Mouse (Mus musculus) ES-E14 (cell line): ENCODE measurements around the gene Zfp282. TPM values are rescaled to one million over a fixed set of nuclear protein-coding genes. Genes with fewer than 3 reads are reported as not detected.
A peak's percentile ranks its signal among the peaks of the same experiment; 100 is the strongest.

Experiments used
- DNase-seq: peaks from one replicate; pipeline ENCODE4 v3.0.0-alpha.2; 2013; ENCODE audit warnings: low read depth, low spot score
- H3K27ac ChIP-seq: 2 replicates; pipeline ENCODE4 v1.5.1; 2012; ENCODE audit warnings: low read depth, mild to moderate bottlenecking, low read length, moderate library complexity, mixed read lengths; ENCODE audit not compliant: poor library complexity, insufficient read depth, severe bottlenecking
- H3K36me3 ChIP-seq: 2 replicates; pipeline ENCODE4 v1.6.1; 2012; ENCODE audit warnings: mild to moderate bottlenecking, low read length, moderate library complexity, mixed read lengths; ENCODE audit not compliant: control insufficient read depth, poor library complexity, insufficient read depth, severe bottlenecking
- H3K4me1 ChIP-seq, 2 experiments: fragments of 150-350 bp in 1 of 2; sonication (generic) in 1 of 2; 2 replicates each; pipeline ENCODE4 v1.6.1; 2012; ENCODE audit warnings: low read length in 2 of 2, mild to moderate bottlenecking in 1 of 2, mixed read lengths in 1 of 2; ENCODE audit not compliant: control insufficient read depth in 2 of 2, insufficient read depth in 2 of 2, poor library complexity in 1 of 2
- H3K4me3 ChIP-seq, 2 experiments: fragments of 150-350 bp in 1 of 2; sonication (generic) in 1 of 2; 2 replicates each; pipeline ENCODE4 v1.5.1; 2012; ENCODE audit warnings: low read length in 2 of 2, low read depth in 1 of 2, mild to moderate bottlenecking in 1 of 2, mixed read lengths in 1 of 2; ENCODE audit not compliant: insufficient read depth in 1 of 2, poor library complexity in 1 of 2, severe bottlenecking in 1 of 2
- H3K9ac ChIP-seq: 2 replicates; pipeline ENCODE4 v1.6.1; 2012; ENCODE audit warnings: low read depth, mild to moderate bottlenecking, low read length, mixed read lengths; ENCODE audit not compliant: poor library complexity, insufficient read depth, severe bottlenecking
- H3K9me3 ChIP-seq: fragments of 150-350 bp; sonication (generic); 2 replicates; pipeline ENCODE4 v1.6.1; 2012; ENCODE audit warnings: low read depth, mild to moderate bottlenecking, low read length; ENCODE audit not compliant: control insufficient read depth, insufficient read depth
- CHD2 ChIP-seq: IDR thresholded peaks from 2 replicates; pipeline ENCODE4 v1.6.1; 2014; ENCODE audit warnings: mild to moderate bottlenecking, low read depth, low read length, inconsistent platforms
- HCFC1 ChIP-seq: IDR thresholded peaks from 2 replicates; pipeline ENCODE4 v1.6.1; 2012; ENCODE audit warnings: low read length, inconsistent platforms, borderline replicate concordance; ENCODE audit not compliant: insufficient read depth
- MAFK ChIP-seq: IDR thresholded peaks from 2 replicates; pipeline ENCODE4 v1.6.1; 2014; ENCODE audit warnings: mild to moderate bottlenecking, low read depth, low read length, inconsistent platforms; ENCODE audit not compliant: insufficient read depth
- ZC3H11A ChIP-seq: IDR thresholded peaks from 2 replicates; pipeline ENCODE4 v1.6.1; 2012; ENCODE audit warnings: low read depth, mild to moderate bottlenecking, inconsistent platforms, low read length, borderline replicate concordance
- ZNF384 ChIP-seq: IDR thresholded peaks from 2 replicates; pipeline ENCODE4 v1.6.1; 2012; ENCODE audit warnings: low read depth, low read length, inconsistent platforms
- in situ Hi-C, 2 experiments: fragments of 600-800 bp; cut with MboI; formaldehyde crosslinking; loops; one replicate each; pipeline ENCODE4 v1.15.1; 2025; ENCODE audit warnings: low sequenced_read_pairs in 2 of 2, inconsistent platforms in 1 of 2; ENCODE audit not compliant: unreplicated experiment in 2 of 2
- total RNA-seq: library from RNA; depleted of rRNA; stranded (reverse); fragments of 300-350 nt; gene quantifications from 2 replicates; pipeline ENCODE4 v1.2.3, GENCODE M21; 2012

The Zfp282 gene
- total RNA-seq, 1 experiment: 6.3 TPM

DNA sequence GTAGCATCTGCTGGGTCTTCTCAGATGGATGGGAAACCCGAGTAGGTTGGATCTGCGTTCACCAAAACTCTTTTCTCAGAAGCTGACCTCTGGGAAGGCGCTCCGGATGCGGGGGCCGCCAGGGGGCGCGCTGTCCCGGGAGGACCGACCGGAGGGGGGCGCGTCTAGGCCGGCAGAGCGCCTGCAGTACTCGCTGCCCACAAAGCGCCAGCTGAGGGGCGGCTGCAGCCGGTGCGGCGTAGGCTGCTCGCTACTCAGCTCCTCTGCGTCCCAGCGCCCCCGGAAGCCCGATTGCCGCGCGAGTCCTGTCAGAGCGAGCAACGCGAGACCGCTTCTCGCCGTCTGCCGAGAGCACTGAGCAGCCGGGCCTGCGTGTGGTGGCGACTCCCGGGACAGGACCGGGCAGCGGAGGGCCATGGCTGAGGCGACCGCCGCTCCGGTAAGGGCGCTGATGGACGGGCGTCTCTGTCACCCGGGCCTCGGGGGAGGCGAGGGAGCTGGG lies 41.5 kb upstream of the Zfp282 start, which contains the start of gene Zfp398:
Gene Zfp398 (plus strand): TSS at position 180 of the 502 bp plus-strand sequence.
- no peak within 1 kb of the TSS for H3K27ac ChIP-seq
- in situ Hi-C loops: no loop called here

DNA sequence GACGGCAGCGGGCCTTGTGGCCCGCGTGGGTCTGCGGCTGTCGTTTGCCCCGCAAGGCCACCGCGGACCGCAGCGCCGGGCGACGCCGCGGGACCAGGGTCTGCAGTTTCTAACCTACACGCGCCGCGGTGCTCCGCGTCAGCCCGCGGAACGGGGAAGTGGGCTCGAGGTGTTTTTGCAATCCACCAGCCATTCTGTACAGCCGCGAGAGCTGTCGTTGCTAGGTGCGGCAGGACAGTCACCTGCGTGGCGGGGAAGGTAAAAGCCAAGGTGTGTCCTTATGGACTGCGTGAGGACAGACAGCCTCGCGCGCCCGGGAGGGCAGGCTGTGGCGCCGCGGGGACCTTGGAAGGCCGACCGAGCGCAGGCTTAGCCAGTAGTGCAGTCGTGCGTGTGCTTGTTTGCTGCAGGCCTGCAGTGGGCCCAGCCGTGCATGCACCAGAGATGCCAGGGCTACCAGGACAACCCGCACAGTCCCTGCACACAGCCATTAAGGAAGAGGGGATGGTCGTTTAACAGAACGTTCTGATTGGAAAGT lies 41.0 kb upstream of the Zfp282 start:
- no peak for DNase-seq
- no peak overlapping the region for H3K27ac ChIP-seq
- peak overlapping the region; percentile 82 to 86 for H3K4me3 ChIP-seq
- H3K4me1 ChIP-seq: peaks cover 0 to 2% of the 10 kb centered on the region in 2 experiments; a peak in 1 of 4 replicates
- TF ChIP-seq CHD2: no peak
- TF ChIP-seq HCFC1: no peak
- no peak for TF ChIP-seq ZNF384
- no peak for TF ChIP-seq ZC3H11A
- no peak for TF ChIP-seq MAFK
- H3K9ac ChIP-seq: peak overlapping the region; percentile 75
- no peaks in the 10 kb centered on the region for H3K36me3 ChIP-seq
- in situ Hi-C loops: no loop called here
- no peaks in the 10 kb centered on the region for H3K9me3 ChIP-seq

More for the DNA sequence above, 41.5 kb upstream of the Zfp282 start, which contains the start of gene Zfp398:
- H3K4me3 ChIP-seq: peak within 1 kb of the TSS; percentile 82 to 86
- H3K9me3 ChIP-seq: no peaks in the 10 kb centered on the region
- peak; percentile 80 for DNase-seq
- TF ChIP-seq ZNF384 (no peak), CHD2 (peak; percentile 62; the same call in 1 of the 2 replicates), MAFK (no peak), HCFC1 (peak; percentile 69), ZC3H11A (no peak)
- H3K4me1 ChIP-seq: peaks cover 0 to 2% of the 10 kb centered on the region in 2 experiments; a peak in 1 of 4 replicates
- no peaks in the 10 kb centered on the region for H3K36me3 ChIP-seq
- peak within 1 kb of the TSS; percentile 75 for H3K9ac ChIP-seq

DNA sequence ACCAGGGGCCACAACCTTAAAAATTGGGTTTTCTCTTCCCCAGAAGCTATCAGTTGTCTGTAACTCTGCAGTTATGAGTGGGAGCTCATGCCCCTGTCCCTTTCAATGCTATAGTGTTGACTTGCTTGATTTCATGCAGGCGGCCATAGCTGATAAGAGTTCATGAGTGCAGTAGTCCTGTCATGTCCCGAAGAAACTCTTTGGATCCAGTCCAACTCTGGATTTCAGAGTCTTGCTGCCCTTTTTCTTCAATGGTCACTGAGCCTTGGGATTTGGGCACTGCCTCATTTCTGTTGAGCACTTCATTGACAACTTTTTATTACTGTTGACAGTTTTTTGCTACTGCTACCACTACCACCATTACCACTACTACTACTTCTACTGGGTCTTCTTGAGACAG lies 39.4 kb upstream of the Zfp282 start:
- no peak for TF ChIP-seq HCFC1
- no peak for TF ChIP-seq ZC3H11A
- no peak for TF ChIP-seq ZNF384
- no peak for TF ChIP-seq MAFK
- no peak for TF ChIP-seq CHD2
- no peak overlapping the region for H3K9ac ChIP-seq
- H3K36me3 ChIP-seq: no peaks in the 10 kb centered on the region
- in situ Hi-C loops: no loop called here
- no peak overlapping the region for H3K27ac ChIP-seq
- no peaks in the 10 kb centered on the region for H3K9me3 ChIP-seq
- no peak overlapping the region for H3K4me3 ChIP-seq
- H3K4me1 ChIP-seq: peaks cover 0 to 2% of the 10 kb centered on the region in 2 experiments; a peak in 1 of 4 replicates
- no peak for DNase-seq

DNA sequence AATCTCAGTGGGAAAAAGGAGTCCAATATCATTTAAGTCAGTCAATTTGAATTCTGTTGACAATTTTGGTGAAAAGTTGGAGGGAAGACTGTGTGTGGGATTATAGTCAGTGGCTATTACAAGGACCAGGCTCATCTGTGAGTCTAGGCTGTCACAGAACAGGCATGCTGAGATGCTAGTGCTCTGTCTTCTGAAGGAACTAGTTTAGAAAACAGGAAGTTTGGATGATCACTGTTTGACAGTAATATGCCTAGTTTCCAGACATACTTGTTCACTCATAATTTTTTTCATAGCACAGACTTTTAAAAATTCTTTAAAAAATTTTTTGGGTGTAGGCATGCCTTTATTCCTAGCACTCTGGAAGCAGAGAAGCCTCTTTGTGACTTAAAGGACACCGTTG lies 35.9 kb upstream of the Zfp282 start:
- H3K9ac ChIP-seq: no peak overlapping the region

More for the DNA sequence above, 35.9 kb upstream of the Zfp282 start:
- H3K36me3 ChIP-seq: no peaks in the 10 kb centered on the region
- H3K4me3 ChIP-seq: no peak overlapping the region
- no peaks in the 10 kb centered on the region for H3K9me3 ChIP-seq
- in situ Hi-C loops: no loop called here
- TF ChIP-seq ZC3H11A (no peak), CHD2 (no peak), ZNF384 (no peak), MAFK (no peak), HCFC1 (no peak)
- no peak overlapping the region for H3K27ac ChIP-seq
- DNase-seq: no peak
- H3K4me1 ChIP-seq: peaks cover 0 to 2% of the 10 kb centered on the region in 2 experiments; a peak in 1 of 4 replicates
